Mouse (Mus musculus): ENCODE measurements around the gene St3gal3. TPM values are rescaled to one million over a fixed set of nuclear protein-coding genes. Genes with fewer than 3 reads are reported as not detected.

St3gal3 gene
- polyA plus RNA-seq, 1 experiment from 2014 or later = 2.5 TPM

DNA sequence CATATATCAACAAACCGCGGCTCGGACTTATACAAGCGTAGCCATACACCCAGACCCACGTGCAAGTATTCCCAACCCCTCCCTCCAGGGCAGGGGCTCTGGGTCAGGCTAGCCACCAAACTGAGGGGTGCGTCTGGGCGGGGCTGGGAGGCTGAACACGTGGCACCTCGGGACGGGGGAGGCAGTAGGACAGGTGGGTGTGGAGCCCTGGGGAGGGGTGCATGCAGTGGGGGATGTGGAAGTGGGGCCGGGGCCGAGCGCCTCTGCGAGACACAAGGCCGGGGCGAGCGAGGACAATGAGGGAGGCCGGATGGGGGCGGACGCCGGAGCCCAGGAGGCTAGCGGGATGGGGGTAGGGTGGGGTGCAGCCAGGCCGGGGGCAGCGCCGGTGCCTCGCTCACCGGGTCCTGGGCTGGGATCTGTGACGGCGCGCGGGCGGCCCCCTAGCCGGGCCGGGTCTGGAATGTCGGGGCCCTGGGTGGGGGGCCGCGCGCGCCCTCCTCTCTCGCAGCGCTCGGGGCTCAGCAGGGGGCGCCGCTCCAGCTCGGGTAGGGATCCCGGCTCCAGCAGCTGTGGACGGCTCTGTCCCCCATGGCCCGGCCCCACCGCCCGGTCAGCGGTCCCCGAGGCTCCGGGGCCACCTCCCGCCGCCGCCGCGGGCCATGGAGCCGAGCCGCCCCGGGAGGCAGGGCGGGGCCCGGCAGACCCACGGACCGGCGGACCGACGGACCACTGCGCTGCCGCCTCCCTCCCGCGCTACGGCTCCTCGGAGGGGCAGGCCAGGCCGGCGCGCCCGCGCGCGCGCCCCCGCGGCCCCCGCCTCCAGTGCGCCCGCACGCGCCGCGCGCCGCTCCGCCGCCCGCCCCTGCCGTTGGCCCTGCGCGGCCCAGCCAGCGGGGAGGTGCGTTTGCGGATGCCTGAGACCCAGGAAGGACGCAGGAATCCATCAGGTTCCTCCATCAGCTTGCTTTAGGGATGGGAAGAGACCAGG lies 251.7 kb downstream of the St3gal3 start, which contains the start of gene B4galt2:
Gene B4galt2 (minus strand): TSS at position 787 of the 991 bp plus-strand sequence.
- Histone ChIP-seq H3K4me2 (ENCODE audit: low read depth, low read length) (peak within 1 kb of the TSS; percentile 73), H3K36me3 (ENCODE audit: control insufficient read depth, insufficient read depth) (peaks cover 19% of the 10 kb centered on the region), H3K27ac (ENCODE audit: low read length) (no peak within 1 kb of the TSS), H3K4me3 (ENCODE audit: low read depth, low read length) (peak within 1 kb of the TSS; percentile 57), H3K9me3 (replicated peaks; ENCODE audit: control insufficient read depth, low read length) (no peaks in the 10 kb centered on the region), H3K9ac (ENCODE audit: low read depth, low read length) (peak within 1 kb of the TSS; percentile 61), H3K4me1 (ENCODE audit: control insufficient read depth, low read depth, low read length) (peaks cover 26% of the 10 kb centered on the region), H3K27me3 (ENCODE audit: control insufficient read depth, insufficient read depth, low read depth, low read length) (peaks cover 49% of the 10 kb centered on the region)
- 2% methylated on average over 100 of the region's 103 CpGs for WGBS (ENCODE audit: insufficient replicate concordance)
- ATAC-seq (ENCODE audit: low read depth) = no peak

Other genes starting within 250 kb of the St3gal3 start
- gene Atp6v0b, start 247.6 kb downstream of the St3gal3 start, polyA plus RNA-seq (2015; fragmentation: Nextera tagmentation; extraction: Ambion mirVana) = 160 and 165 TPM in 2 replicates
- 5.1 and 5.8 TPM in 2 replicates for gene Dph2, start 242.9 kb downstream of the St3gal3 start, polyA plus RNA-seq (2015; fragmentation: Nextera tagmentation; extraction: Ambion mirVana)
- 17.4 and 17.5 TPM in 2 replicates for gene Ipo13, start 219.9 kb downstream of the St3gal3 start, polyA plus RNA-seq (2015; fragmentation: Nextera tagmentation; extraction: Ambion mirVana)
- gene Artn, start 205.2 kb downstream of the St3gal3 start, polyA plus RNA-seq (2015; fragmentation: Nextera tagmentation; extraction: Ambion mirVana) = 2.2 and 2.3 TPM in 2 replicates
- 9.7 and 9.8 TPM in 2 replicates for gene Kdm4a, start 45.1 kb upstream of the St3gal3 start, polyA plus RNA-seq (2015; fragmentation: Nextera tagmentation; extraction: Ambion mirVana)
- gene Ptprf, start 156.5 kb upstream of the St3gal3 start, polyA plus RNA-seq (2015; fragmentation: Nextera tagmentation; extraction: Ambion mirVana) = 12.0 and 14.3 TPM in 2 replicates